Mouse (Mus musculus) midbrain, embryonic 12.5 days (tissue): ENCODE data around the gene Tspan9. TPM values are rescaled to one million over a fixed set of nuclear protein-coding genes. Genes with fewer than 3 reads are reported as not detected.
A peak's percentile ranks its signal among the peaks of the same experiment; 100 is the strongest.

Experiments used
- ATAC-seq: fragments of 200-750 bp; cut with Nextera tagmentation; 2 replicates; pipeline ENCODE4 v1.8.0; 2017; ENCODE audit warnings: low read depth, moderate TSS enrichment, moderate library complexity; ENCODE audit not compliant: low FRiP score
- H3K27ac ChIP-seq: fragments of 300-500 bp; sonication (generic); replicated peaks from 2 replicates; pipeline ENCODE4 v1.5.1; 2016; ENCODE audit warnings: mild to moderate bottlenecking
- H3K27me3 ChIP-seq: fragments of 300-500 bp; sonication (generic); 2 replicates; pipeline ENCODE4 v1.6.1; 2016; ENCODE audit warnings: mild to moderate bottlenecking
- H3K36me3 ChIP-seq: fragments of 300-500 bp; sonication (generic); 2 replicates; pipeline ENCODE4 v1.6.1; 2016
- H3K4me1 ChIP-seq: fragments of 300-500 bp; sonication (generic); 2 replicates; pipeline ENCODE4 v1.6.1; 2016
- H3K4me2 ChIP-seq: fragments of 300-500 bp; sonication (generic); replicated peaks from 2 replicates; pipeline ENCODE4 v1.6.1; 2016; ENCODE audit warnings: mild to moderate bottlenecking, moderate library complexity
- H3K4me3 ChIP-seq: fragments of 300-500 bp; sonication (generic); 2 replicates; pipeline ENCODE4 v1.5.1; 2016; ENCODE audit warnings: mild to moderate bottlenecking
- H3K9ac ChIP-seq: fragments of 300-500 bp; sonication (generic); replicated peaks from 2 replicates; pipeline ENCODE4 v1.6.1; 2016; ENCODE audit warnings: mild to moderate bottlenecking, moderate library complexity
- H3K9me3 ChIP-seq: fragments of 300-500 bp; sonication (generic); 2 replicates; pipeline ENCODE4 v1.6.1; 2016; ENCODE audit warnings: mild to moderate bottlenecking
- WGBS: fragments of 180-500 bp; shearing (Covaris S2); methylation state at CpG from one replicate; pipeline ENCODE4 v1.1.7; 2016; 5-methylcytosine and 5-hydroxymethylcytosine counted together
- polyA plus RNA-seq: library from polyadenylated mRNA; unstranded; fragments of >200 nt; fragmentation: Nextera tagmentation; extraction: Ambion mirVana; gene quantifications from 2 replicates; pipeline ENCODE4 v1.2.1, GENCODE M21; 2016

Gene Tspan9
- polyA plus RNA-seq, 1 experiment from 2014 or later: 39.0 TPM

- Histone ChIP-seq H3K36me3 (no peaks in the 10 kb centered on the region), H3K9ac (no peak overlapping the region), H3K4me1 (peaks cover 22% of the 10 kb centered on the region; the same call in 1 of the 2 replicates), H3K9me3 (no peaks in the 10 kb centered on the region), H3K4me2 (no peak overlapping the region), H3K27me3 (no peaks in the 10 kb centered on the region), H3K4me3 (no peak overlapping the region), H3K27ac (no peak overlapping the region)
- no peak for ATAC-seq
- WGBS: 48% methylated on average over 2 of the region's 2 CpGs
Measured at GRCm38 (mm10) chr6:128131390-128131789, 12.0 kb downstream of the Tspan9 start.

- H3K9me3 ChIP-seq: no peaks in the 10 kb centered on the region
- H3K27me3 ChIP-seq: no peaks in the 10 kb centered on the region
- H3K4me2 ChIP-seq: no peak overlapping the region
- no peak overlapping the region for H3K9ac ChIP-seq
- no peaks in the 10 kb centered on the region for H3K36me3 ChIP-seq
- peaks cover 20% of the 10 kb centered on the region; the same call in 1 of the 2 replicates for H3K4me1 ChIP-seq
- ATAC-seq: no peak
- H3K4me3 ChIP-seq: no peak overlapping the region
- WGBS: 69% methylated on average over 4 of the region's 4 CpGs
- H3K27ac ChIP-seq: no peak overlapping the region
Measured at GRCm38 (mm10) chr6:128130686-128131085, 12.7 kb downstream of the Tspan9 start.

- H3K4me1 ChIP-seq: peaks cover 16% of the 10 kb centered on the region; the same call in 1 of the 2 replicates
Measured at GRCm38 (mm10) chr6:128129382-128129781, 14.0 kb downstream of the Tspan9 start.

DNA sequence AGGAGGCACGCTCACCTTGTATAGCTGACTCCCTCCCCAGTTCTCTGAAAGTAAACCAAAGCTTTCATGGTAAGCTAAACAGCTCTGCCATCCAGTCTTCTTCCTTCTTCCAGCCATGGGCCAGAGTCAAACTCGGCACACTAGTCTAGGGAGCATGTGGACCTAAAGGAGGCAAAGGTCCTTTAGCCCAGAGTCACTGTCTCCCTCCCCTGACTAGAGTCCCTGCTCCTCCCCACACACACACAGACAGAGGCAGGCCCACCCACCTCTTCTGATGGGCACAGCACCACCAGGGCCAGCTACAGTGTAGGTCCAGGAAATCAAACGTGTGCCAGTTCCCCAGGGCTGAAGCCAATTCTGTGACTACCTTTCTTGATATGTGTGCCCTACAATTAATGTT lies 16.1 kb downstream of the Tspan9 start:
- WGBS: 88% methylated on average over 3 of the region's 3 CpGs
- Histone ChIP-seq H3K9me3 (no peaks in the 10 kb centered on the region), H3K36me3 (no peaks in the 10 kb centered on the region), H3K4me2 (no peak overlapping the region), H3K4me3 (no peak overlapping the region), H3K4me1 (peaks cover 13% of the 10 kb centered on the region; the same call in 1 of the 2 replicates), H3K9ac (no peak overlapping the region), H3K27ac (no peak overlapping the region), H3K27me3 (no peaks in the 10 kb centered on the region)
- no peak for ATAC-seq

More at GRCm38 (mm10) chr6:128129382-128129781, 14.0 kb downstream of the Tspan9 start:
- WGBS: 27% methylated on average over 5 of the region's 5 CpGs
- no peak overlapping the region for H3K9ac ChIP-seq
- H3K27ac ChIP-seq: peak overlapping the region; percentile 44; the same call in 1 of the 2 replicates
- H3K9me3 ChIP-seq: no peaks in the 10 kb centered on the region
- no peak overlapping the region for H3K4me3 ChIP-seq
- H3K4me2 ChIP-seq: no peak overlapping the region
- H3K36me3 ChIP-seq: no peaks in the 10 kb centered on the region
- no peaks in the 10 kb centered on the region for H3K27me3 ChIP-seq
- ATAC-seq: 0 out of 2 replicates have a peak, but pooled peaks have one; percentile 38

- H3K4me1 ChIP-seq: peaks cover 13% of the 10 kb centered on the region; the same call in 1 of the 2 replicates
Measured at GRCm38 (mm10) chr6:128126876-128127275, 16.5 kb downstream of the Tspan9 start.

GRCm38 (mm10) chr6:128125464-128125863 lies 17.9 kb downstream of the Tspan9 start:
- peaks cover 15% of the 10 kb centered on the region; the same call in 1 of the 2 replicates for H3K4me1 ChIP-seq
- H3K27me3 ChIP-seq: no peaks in the 10 kb centered on the region
- H3K36me3 ChIP-seq: no peaks in the 10 kb centered on the region
- no peak overlapping the region for H3K4me3 ChIP-seq
- H3K9me3 ChIP-seq: no peaks in the 10 kb centered on the region
- no peak overlapping the region for H3K27ac ChIP-seq
- H3K9ac ChIP-seq: no peak overlapping the region
- H3K4me2 ChIP-seq: no peak overlapping the region
- ATAC-seq: no peak
- WGBS: 86% methylated on average over 3 of the region's 3 CpGs

More at GRCm38 (mm10) chr6:128126876-128127275, 16.5 kb downstream of the Tspan9 start:
- no peak for ATAC-seq
- Histone ChIP-seq H3K27ac (no peak overlapping the region), H3K4me2 (no peak overlapping the region), H3K27me3 (no peaks in the 10 kb centered on the region), H3K4me3 (no peak overlapping the region), H3K9ac (no peak overlapping the region), H3K9me3 (no peaks in the 10 kb centered on the region), H3K36me3 (no peaks in the 10 kb centered on the region)
- 63% methylated on average over 4 of the region's 4 CpGs for WGBS

- Histone ChIP-seq H3K27ac (no peak overlapping the region), H3K9me3 (no peaks in the 10 kb centered on the region), H3K4me2 (no peak overlapping the region), H3K4me1 (peaks cover 11% of the 10 kb centered on the region; the same call in 1 of the 2 replicates), H3K4me3 (no peak overlapping the region), H3K27me3 (no peaks in the 10 kb centered on the region), H3K36me3 (no peaks in the 10 kb centered on the region), H3K9ac (no peak overlapping the region)
- 75% methylated on average over 10 of the region's 10 CpGs for WGBS
- ATAC-seq: no peak
Measured at GRCm38 (mm10) chr6:128124222-128124971, 19.0 kb downstream of the Tspan9 start.

- Histone ChIP-seq H3K27ac (no peak overlapping the region), H3K4me2 (no peak overlapping the region), H3K4me1 (peaks cover 2% of the 10 kb centered on the region; the same call in 1 of the 2 replicates), H3K9ac (no peak overlapping the region), H3K36me3 (no peaks in the 10 kb centered on the region), H3K27me3 (no peaks in the 10 kb centered on the region), H3K4me3 (no peak overlapping the region), H3K9me3 (no peaks in the 10 kb centered on the region)
- 72% methylated on average over 5 of the region's 5 CpGs for WGBS
- no peak for ATAC-seq
Measured at GRCm38 (mm10) chr6:128122127-128122526, 21.3 kb downstream of the Tspan9 start.

- H3K4me3 ChIP-seq: no peak overlapping the region
- peaks cover 5% of the 10 kb centered on the region; the same call in 1 of the 2 replicates for H3K4me1 ChIP-seq
- H3K4me2 ChIP-seq: no peak overlapping the region
- H3K36me3 ChIP-seq: no peaks in the 10 kb centered on the region
- H3K27me3 ChIP-seq: no peaks in the 10 kb centered on the region
- ATAC-seq: no peak
- no peak overlapping the region for H3K9ac ChIP-seq
- H3K9me3 ChIP-seq: no peaks in the 10 kb centered on the region
- WGBS: 89% methylated on average over 5 of the region's 5 CpGs
- H3K27ac ChIP-seq: no peak overlapping the region
Measured at GRCm38 (mm10) chr6:128121691-128122090, 21.7 kb downstream of the Tspan9 start.

- WGBS: 80% methylated on average over 12 of the region's 12 CpGs
- ATAC-seq: no peak
- peaks cover 5% of the 10 kb centered on the region; the same call in 1 of the 2 replicates for H3K4me1 ChIP-seq
Measured at GRCm38 (mm10) chr6:128120806-128121205, 22.6 kb downstream of the Tspan9 start.

DNA sequence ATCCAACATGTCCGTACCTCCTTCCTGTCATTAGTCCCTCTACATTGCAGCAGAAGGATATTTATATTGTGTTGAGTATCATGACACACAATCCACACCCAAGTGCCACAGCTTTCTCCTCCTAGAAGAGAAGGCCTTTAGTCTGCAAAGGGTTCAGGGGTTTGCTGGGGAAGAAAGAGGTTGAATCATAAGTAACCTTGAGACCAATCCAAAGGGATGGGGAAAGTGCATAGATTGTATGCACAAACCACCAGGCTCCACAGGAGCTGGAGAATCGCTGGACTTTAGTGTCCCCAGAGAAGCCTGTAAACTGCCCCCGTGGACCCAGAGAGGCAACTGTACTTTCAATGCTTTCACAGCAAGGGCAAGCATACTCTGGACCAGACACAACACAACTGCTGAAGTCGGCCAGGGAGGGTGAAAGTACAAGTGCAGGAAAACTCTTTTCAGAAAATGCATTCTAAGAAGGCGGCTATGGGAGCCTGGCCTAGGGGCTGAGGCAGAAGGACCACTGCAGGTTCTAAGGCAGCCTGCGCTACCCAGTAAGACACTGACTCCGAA lies 24.6 kb downstream of the Tspan9 start:
- no peak for ATAC-seq
- peaks cover 9% of the 10 kb centered on the region; the same call in 1 of the 2 replicates for H3K4me1 ChIP-seq

More at GRCm38 (mm10) chr6:128120806-128121205, 22.6 kb downstream of the Tspan9 start:
- H3K9me3 ChIP-seq: no peaks in the 10 kb centered on the region
- H3K27me3 ChIP-seq: no peaks in the 10 kb centered on the region
- no peak overlapping the region for H3K9ac ChIP-seq
- H3K36me3 ChIP-seq: no peaks in the 10 kb centered on the region
- H3K4me2 ChIP-seq: no peak overlapping the region
- H3K27ac ChIP-seq: no peak overlapping the region
- H3K4me3 ChIP-seq: no peak overlapping the region

More for the DNA sequence above, 24.6 kb downstream of the Tspan9 start:
- H3K36me3 ChIP-seq: no peaks in the 10 kb centered on the region
- H3K27me3 ChIP-seq: no peaks in the 10 kb centered on the region
- H3K9ac ChIP-seq: no peak overlapping the region
- no peak overlapping the region for H3K4me2 ChIP-seq
- H3K27ac ChIP-seq: no peak overlapping the region
- WGBS: 93% methylated on average over 7 of the region's 7 CpGs
- no peaks in the 10 kb centered on the region for H3K9me3 ChIP-seq
- H3K4me3 ChIP-seq: no peak overlapping the region
